Mouse (Mus musculus) bone marrow macrophage, adult 2 months (primary cell): ENCODE measurements around the gene Nckap5. TPM values are rescaled to one million over a fixed set of nuclear protein-coding genes. Genes with fewer than 3 reads are reported as not detected.

Experiments used
- H3K27ac ChIP-seq: 2 replicates; pipeline ENCODE4 v1.5.1; 2012; ENCODE audit warnings: low read depth, low read length; ENCODE audit not compliant: insufficient read depth
- H3K4me1 ChIP-seq: 2 replicates; pipeline ENCODE4 v1.6.1; 2012; ENCODE audit warnings: low read length; ENCODE audit not compliant: control insufficient read depth, insufficient read depth
- H3K4me3 ChIP-seq: 2 replicates; pipeline ENCODE4 v1.5.1; 2012; ENCODE audit warnings: mild to moderate bottlenecking, low read length, moderate library complexity; ENCODE audit not compliant: insufficient read depth
- CTCF ChIP-seq: IDR thresholded peaks from 2 replicates; pipeline ENCODE4 v1.5.1; 2012; ENCODE audit warnings: low read depth, mild to moderate bottlenecking, low read length, moderate library complexity
- POLR2A ChIP-seq: IDR thresholded peaks from 2 replicates; pipeline ENCODE4 v1.6.1; 2012; ENCODE audit warnings: mild to moderate bottlenecking, low read depth, low read length, borderline replicate concordance
- polyA plus RNA-seq: library from polyadenylated mRNA; stranded (reverse); fragments of >200 nt; gene quantifications from 2 replicates; pipeline ENCODE4 v1.2.4, GENCODE M21; 2012; ENCODE audit not compliant: missing spikeins, insufficient read depth, insufficient read length

The Nckap5 gene
- polyA plus RNA-seq, 1 experiment: not detected

DNA sequence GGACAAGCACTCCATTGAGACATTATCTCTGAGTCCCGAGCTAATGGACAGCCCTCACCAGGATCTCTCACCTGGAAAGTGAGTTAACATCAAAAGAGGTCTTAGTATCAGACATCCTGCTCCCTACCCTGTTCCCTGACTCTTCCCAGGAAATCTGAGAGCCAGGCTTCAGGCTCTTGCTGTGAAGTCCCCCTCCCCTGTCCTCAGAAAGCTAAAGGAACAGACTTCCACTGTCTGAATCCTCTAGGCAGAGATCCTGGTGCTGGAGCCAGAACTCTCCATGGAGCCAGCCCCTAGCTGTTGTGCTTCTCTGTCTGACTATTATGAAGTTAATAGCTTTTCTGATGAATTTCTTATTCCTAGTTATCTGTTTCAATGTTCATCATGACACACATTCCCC, 153.8 kb downstream of the Nckap5 start:
- Histone ChIP-seq H3K4me1 (no peaks in the 10 kb centered on the region), H3K27ac (no peak overlapping the region), H3K4me3 (no peak overlapping the region)
- no peak for TF ChIP-seq POLR2A
- no peak for TF ChIP-seq CTCF

DNA sequence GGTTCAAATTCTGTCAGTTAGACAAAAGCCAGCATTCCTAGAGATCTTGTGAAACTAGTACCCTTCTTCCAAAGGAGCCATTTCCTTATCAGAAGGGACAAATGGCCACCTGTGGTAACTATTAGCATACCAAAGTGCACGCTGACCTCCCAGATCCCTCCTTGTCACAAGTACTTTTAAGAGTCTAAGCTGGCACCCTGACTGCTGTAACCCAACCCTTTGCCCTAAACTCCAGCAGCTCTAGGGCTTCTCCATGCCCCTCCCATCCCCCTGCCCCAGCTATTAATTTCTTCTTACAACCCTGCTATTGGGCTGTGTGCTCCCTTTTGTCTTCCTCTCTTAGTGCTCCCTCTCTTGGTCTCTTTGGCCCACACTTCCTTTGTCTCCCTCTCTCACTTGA, 155.5 kb downstream of the Nckap5 start:
- Histone ChIP-seq H3K27ac (no peak overlapping the region), H3K4me1 (no peaks in the 10 kb centered on the region), H3K4me3 (no peak overlapping the region)
- TF ChIP-seq CTCF (no peak), POLR2A (no peak)

DNA sequence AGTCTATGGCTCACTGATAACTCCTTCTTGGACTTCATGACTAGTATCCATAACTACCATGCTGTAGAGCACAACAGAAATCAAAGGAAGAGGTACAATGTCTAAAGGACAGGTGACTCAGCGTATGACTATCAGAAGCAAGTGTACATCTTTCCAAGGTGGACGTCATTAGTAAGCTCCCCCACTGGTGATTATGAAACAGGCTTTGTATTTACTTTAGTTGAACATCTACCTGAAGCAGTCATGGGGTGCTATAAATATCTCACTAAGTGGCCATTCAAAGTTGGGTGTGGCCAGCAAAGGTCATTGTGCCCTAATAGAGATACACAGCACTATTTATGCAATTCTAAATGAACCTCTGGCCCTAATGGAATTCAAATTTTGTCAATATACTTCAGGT, 157.4 kb downstream of the Nckap5 start:
- no peak overlapping the region for H3K27ac ChIP-seq
- TF ChIP-seq POLR2A (no peak), CTCF (no peak)
- no peak overlapping the region for H3K4me3 ChIP-seq
- H3K4me1 ChIP-seq: no peaks in the 10 kb centered on the region

DNA sequence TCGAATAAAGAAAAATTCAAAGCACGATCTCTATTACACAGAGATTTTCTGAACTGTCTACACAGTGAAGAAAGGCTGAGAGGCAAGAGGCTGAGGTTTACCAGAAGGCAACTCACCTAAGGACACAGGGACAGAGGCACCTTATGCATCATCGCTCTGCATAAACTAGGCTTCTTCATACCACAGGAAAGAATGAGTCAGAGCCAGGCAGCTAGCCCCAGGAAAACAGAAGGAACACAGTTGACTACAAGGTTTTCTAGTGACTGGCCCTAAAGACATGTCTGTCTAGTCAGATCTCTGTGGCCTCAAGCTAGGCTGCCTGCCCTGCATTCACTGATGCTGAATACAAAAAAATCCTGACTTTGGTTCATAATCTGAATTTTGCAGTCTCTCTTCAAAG, 160.1 kb downstream of the Nckap5 start:
- Histone ChIP-seq H3K27ac (no peak overlapping the region), H3K4me3 (no peak overlapping the region), H3K4me1 (no peaks in the 10 kb centered on the region)
- TF ChIP-seq POLR2A (no peak), CTCF (no peak)

DNA sequence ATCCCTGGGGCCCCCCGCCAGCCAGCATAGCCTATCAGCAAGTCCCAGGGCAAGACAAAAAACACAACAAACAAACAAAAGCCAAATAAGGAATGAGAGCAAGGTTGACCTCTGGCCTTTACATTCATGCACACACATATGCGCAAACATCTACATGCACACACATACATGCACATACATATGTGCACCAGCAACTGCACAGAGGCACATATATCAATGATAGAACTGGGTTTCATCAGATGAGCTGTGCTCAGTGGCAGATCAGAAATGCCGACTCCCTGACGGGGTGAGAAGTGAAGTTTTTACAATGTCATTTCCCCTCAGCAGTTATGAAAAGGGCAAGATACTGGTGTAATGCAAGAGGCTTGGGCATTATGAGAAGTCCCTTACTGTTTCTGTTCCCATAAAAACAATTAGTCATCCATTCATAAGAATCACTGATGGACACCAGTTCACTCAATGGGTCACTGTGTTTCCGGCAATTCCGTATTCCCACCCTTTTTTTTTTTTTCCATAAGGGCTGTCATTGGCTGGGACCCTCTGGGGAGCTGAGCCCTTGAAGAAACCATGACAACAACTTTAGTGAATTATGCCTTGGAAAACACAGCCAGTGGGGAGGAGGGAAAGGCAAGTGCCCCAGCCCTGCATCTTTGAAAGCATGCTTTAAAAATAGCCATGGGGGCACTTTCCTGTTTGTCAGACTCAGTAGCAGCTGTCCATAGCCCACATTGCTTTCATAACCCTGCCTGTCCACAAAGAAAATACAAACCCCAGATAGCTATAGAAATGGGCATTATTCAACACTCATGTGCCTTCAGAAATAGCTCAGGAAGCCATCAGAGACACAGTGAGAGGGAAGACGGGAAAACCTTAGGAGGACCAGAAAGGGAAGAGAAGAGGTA, 170.2 kb downstream of the Nckap5 start:
- H3K27ac ChIP-seq: no peak overlapping the region
- no peak overlapping the region for H3K4me3 ChIP-seq

DNA sequence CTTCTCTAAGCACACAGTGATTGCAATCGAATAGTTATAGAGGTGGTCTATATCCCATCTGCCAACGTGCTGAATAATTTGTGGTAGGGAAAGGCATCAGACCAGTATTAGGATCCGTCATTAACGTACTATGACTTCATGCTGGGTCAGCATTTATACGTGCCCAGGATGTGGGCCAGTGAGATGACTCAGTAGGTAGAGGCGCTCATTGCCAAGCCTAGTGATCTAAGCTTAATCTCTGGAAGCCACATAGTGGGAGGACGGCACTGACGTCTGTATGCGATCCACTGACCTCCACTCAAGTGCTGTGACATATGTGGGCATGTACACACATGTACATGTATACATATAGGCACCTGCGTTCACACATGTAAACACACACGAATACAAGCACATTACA, 171.9 kb downstream of the Nckap5 start:
- TF ChIP-seq POLR2A (no peak), CTCF (no peak)
- Histone ChIP-seq H3K4me3 (no peak overlapping the region), H3K27ac (no peak overlapping the region), H3K4me1 (no peaks in the 10 kb centered on the region)

More for the DNA sequence above, 170.2 kb downstream of the Nckap5 start:
- TF ChIP-seq CTCF (no peak), POLR2A (no peak)
- no peaks in the 10 kb centered on the region for H3K4me1 ChIP-seq

DNA sequence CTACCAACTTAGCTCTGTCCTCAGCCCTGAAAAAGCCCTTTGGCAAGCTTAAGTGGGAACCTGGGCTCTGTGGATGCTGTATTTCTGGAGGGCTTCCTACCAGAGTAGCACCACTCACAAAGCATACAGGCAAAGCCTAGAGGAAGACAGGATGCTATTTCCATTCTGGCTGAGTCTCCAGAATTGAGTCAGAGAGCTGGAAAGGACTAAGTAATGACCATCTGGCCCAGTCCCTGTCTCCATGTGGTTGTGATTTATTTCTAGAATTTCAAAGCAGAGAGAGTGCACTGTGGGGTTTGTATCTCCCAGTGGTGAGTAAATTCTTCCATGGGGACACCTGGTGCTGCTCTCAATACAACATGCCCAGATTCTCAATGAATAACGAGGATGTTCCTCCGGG, 174.4 kb downstream of the Nckap5 start:
- H3K4me3 ChIP-seq: no peak overlapping the region
- TF ChIP-seq CTCF (no peak), POLR2A (no peak)
- no peak overlapping the region for H3K27ac ChIP-seq
- no peaks in the 10 kb centered on the region for H3K4me1 ChIP-seq

DNA sequence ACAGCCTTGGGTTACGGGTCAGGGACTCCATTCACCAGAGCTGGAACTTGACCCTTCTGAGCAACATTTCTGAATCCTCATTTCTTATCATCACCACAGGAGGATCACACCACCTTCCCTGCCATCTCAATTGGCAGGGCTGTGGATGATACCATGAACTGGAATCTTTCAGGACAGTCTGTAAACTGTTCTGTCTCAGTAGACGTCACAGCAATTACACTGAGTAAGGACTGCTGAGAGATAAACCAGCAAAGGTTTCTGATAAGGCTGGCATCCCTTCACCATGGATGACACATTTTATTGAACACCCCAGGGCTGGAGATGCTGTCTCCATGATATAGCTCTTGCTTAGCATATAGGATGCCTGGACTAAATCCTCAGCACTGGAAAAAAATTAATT, 178.5 kb downstream of the Nckap5 start:
- H3K27ac ChIP-seq: no peak overlapping the region
- TF ChIP-seq POLR2A (no peak), CTCF (no peak)

DNA sequence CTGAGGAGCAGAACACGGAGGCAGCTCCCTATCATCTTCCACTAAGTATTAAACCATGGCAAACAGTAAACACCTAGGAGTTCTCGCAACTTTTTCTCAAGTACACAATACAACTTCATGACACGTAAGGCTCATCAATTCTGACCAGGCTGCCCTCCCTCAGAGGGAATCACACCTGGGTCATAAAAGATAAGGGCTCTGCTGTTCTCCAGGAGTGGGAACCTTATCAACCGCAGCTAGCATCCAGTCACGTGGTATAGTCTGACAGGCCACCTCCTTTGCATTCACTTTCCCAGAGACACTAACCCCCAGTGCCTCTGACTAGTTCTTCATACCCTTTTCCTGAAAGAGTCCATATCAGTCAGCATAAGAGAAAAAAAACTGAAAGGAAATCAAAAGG, 179.8 kb downstream of the Nckap5 start:
- H3K4me1 ChIP-seq: no peaks in the 10 kb centered on the region
- H3K27ac ChIP-seq: no peak overlapping the region
- H3K4me3 ChIP-seq: no peak overlapping the region
- TF ChIP-seq CTCF (no peak), POLR2A (no peak)

More for the DNA sequence above, 178.5 kb downstream of the Nckap5 start:
- Histone ChIP-seq H3K4me1 (no peaks in the 10 kb centered on the region), H3K4me3 (no peak overlapping the region)

DNA sequence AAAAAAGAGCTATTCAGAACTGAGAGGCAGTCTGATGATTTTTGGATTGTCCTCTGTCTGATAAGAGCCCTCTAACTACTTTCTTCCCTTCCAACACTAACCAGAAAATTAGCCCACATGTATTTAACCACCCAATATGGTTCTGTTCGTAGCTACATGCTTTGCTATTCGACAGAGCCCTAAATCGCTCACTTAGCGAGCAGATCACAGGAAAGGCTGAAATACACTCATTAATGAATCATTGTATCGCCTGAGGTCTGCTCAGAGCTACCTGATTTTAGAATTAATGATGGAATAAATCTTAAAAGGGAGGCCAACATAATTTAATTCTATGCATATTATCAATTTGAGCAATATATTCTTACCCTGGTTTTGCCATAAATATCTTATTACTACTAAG, 187.8 kb downstream of the Nckap5 start:
- H3K4me1 ChIP-seq: no peaks in the 10 kb centered on the region
- H3K4me3 ChIP-seq: no peak overlapping the region
- TF ChIP-seq POLR2A: no peak
- no peak for TF ChIP-seq CTCF
- no peak overlapping the region for H3K27ac ChIP-seq

DNA sequence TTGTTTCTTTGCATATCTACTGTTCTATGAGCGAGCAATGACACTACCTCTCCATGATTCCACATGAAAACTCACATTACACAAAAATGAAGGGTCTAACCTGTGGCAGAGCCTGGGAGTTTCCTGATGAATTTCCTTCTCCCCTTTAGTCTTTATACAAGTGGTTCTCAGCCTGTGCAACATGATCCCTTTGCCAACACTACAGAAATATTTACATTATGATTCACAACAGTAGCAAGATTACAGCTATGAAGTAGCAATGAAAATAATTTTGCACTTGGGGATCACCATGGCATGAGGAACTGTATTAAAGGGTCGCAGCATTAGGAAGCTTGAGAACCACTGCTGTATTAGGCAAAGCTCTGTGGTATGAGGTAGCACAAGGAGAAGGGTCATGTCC, 191.1 kb downstream of the Nckap5 start:
- H3K4me3 ChIP-seq: no peak overlapping the region
- TF ChIP-seq POLR2A: no peak
- TF ChIP-seq CTCF: no peak

More for the DNA sequence above, 191.1 kb downstream of the Nckap5 start:
- no peak overlapping the region for H3K27ac ChIP-seq
- H3K4me1 ChIP-seq: no peaks in the 10 kb centered on the region
